Mouse (Mus musculus) bone marrow, adult 2 months (tissue): Measurements from ENCODE around the gene Pld5.

Source experiments
- CTCF ChIP-seq: fragments of 200-500 bp; IDR thresholded peaks from 2 replicates; pipeline ENCODE4 v1.5.1; 2011; ENCODE audit warnings: low read length, control low read depth; ENCODE audit not compliant: control insufficient read depth, insufficient read depth
- POLR2A ChIP-seq: fragments of 200-500 bp; IDR thresholded peaks from 2 replicates; pipeline ENCODE4 v1.6.1; 2011; ENCODE audit warnings: low read depth, mild to moderate bottlenecking, control low read depth, low read length, borderline replicate concordance; ENCODE audit not compliant: control insufficient read depth

DNA sequence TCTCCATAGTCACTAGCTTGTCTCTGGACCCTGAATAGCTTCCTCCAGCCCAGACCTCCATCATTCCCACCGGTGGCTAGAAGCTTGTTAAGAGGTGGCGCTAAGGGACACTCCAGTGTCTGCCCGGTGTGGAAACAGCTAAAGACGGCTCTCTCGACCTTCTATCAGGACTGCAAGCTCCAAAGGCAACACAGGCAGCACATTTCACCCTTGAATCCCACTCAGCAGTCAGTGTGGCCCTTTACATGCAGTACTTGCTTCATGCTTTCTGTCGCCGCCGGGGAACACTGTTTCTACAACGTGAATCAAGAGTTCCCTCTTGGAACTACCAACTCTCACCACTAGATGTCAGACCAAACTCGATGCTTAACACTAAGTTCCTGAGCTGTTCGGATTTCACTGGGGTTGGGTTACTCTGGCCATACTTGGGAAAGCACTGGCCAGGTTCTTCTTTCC, 338.8 kb downstream of the Pld5 start:
- no peak for TF ChIP-seq CTCF
- TF ChIP-seq POLR2A = no peak
